Mouse (Mus musculus) limb, embryonic 15.5 days (tissue): Measurements from ENCODE around the gene Rela. TPM values are rescaled to one million over a fixed set of nuclear protein-coding genes. Genes with fewer than 3 reads are reported as not detected.
A peak's percentile ranks its signal among the peaks of the same experiment; 100 is the strongest.

ENCODE experiments used
- ATAC-seq: fragments of 200-750 bp; cut with Nextera tagmentation; 2 replicates; pipeline ENCODE4 v1.8.0; 2017; ENCODE audit warnings: low read depth, moderate TSS enrichment; ENCODE audit not compliant: insufficient number of reproducible peaks, low FRiP score, low TSS enrichment
- H3K27ac ChIP-seq: fragments of 300-500 bp; sonication (generic); 2 replicates; pipeline ENCODE4 v1.5.1; 2015; ENCODE audit warnings: moderate library complexity, mild to moderate bottlenecking, inconsistent platforms
- H3K27me3 ChIP-seq: fragments of 300-500 bp; sonication (generic); 2 replicates; pipeline ENCODE4 v1.6.1; 2015; ENCODE audit warnings: inconsistent platforms
- H3K36me3 ChIP-seq: fragments of 300-500 bp; sonication (generic); 2 replicates; pipeline ENCODE4 v1.6.1; 2015; ENCODE audit warnings: inconsistent platforms
- H3K4me1 ChIP-seq: fragments of 300-500 bp; sonication (generic); 2 replicates; pipeline ENCODE4 v1.6.1; 2015; ENCODE audit warnings: inconsistent platforms
- H3K4me2 ChIP-seq: fragments of 300-500 bp; sonication (generic); 2 replicates; pipeline ENCODE4 v1.6.1; 2015; ENCODE audit warnings: mild to moderate bottlenecking, inconsistent platforms
- H3K4me3 ChIP-seq: fragments of 300-500 bp; sonication (generic); 2 replicates; pipeline ENCODE4 v1.5.1; 2015; ENCODE audit warnings: mild to moderate bottlenecking, inconsistent platforms
- H3K9ac ChIP-seq: fragments of 300-500 bp; sonication (generic); 2 replicates; pipeline ENCODE4 v1.6.1; 2015; ENCODE audit warnings: inconsistent platforms
- H3K9me3 ChIP-seq: fragments of 300-500 bp; sonication (generic); 2 replicates; pipeline ENCODE4 v1.6.1; 2016; ENCODE audit warnings: inconsistent platforms
- WGBS: fragments of 180-500 bp; shearing (Covaris S2); methylation state at CpG from one replicate; pipeline ENCODE4 v1.1.7; 2015; 5-methylcytosine and 5-hydroxymethylcytosine counted together
- microRNA-seq: library from miRNA; unstranded; fragments of <30 nt; microRNA quantifications from one replicate; pipeline ENCODE4, GENCODE M21; 2016
- polyA plus RNA-seq: library from polyadenylated mRNA; unstranded; fragments of >200 nt; fragmentation: Nextera tagmentation; extraction: Ambion mirVana; gene quantifications from 2 replicates; pipeline ENCODE4 v1.2.1, GENCODE M21; 2015

Rela gene
- polyA plus RNA-seq, 1 experiment from 2014 or later, result 57.3 TPM

GRCm38 (mm10) chr19:5692913-5693396, 55.7 kb downstream of the Rela start:
- peaks cover 60% of the 10 kb centered on the region for H3K36me3 ChIP-seq
- H3K9me3 ChIP-seq, result no peaks in the 10 kb centered on the region
- 69% methylated on average over 10 of the region's 10 CpGs for WGBS
- ATAC-seq, result no peak
- H3K27me3 ChIP-seq, result no peaks in the 10 kb centered on the region
- peak overlapping the region; percentile 31; the same call in 1 of the 2 replicates for H3K9ac ChIP-seq
- peak overlapping the region; percentile 88 for H3K4me3 ChIP-seq
- peak overlapping the region; percentile 65; the same call in 1 of the 2 replicates for H3K27ac ChIP-seq
- peak overlapping the region; percentile 100 for H3K4me2 ChIP-seq
- H3K4me1 ChIP-seq, result peaks cover 49% of the 10 kb centered on the region

DNA sequence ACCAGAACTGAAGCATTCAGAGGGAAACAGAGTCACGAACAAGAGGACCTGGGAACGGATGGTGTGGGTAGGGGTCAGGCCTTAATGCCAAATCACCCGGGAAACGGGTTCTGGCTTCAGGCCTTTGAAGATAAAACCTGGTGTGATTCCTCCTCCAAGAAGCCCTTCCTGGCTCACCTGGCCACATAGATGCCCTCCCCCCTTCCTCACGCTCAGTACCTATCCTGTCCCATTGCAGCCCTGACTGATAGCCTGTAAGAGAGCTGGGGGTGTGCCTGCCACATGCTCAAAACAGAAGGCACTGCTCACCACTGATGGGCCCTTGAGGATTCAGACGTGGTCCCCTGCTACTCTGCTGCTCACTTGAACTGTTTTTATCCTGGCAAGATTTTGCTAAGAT, 56.5 kb downstream of the Rela start:
- H3K4me3 ChIP-seq, result 0 out of 2 replicates have a peak overlapping the region, but pooled peaks have one; percentile 88
- H3K9me3 ChIP-seq, result no peaks in the 10 kb centered on the region
- ATAC-seq, result no peak
- no peak overlapping the region for H3K9ac ChIP-seq
- H3K27me3 ChIP-seq, result no peaks in the 10 kb centered on the region
- no peak overlapping the region for H3K4me2 ChIP-seq
- 86% methylated on average over 6 of the region's 6 CpGs for WGBS
- peaks cover 68% of the 10 kb centered on the region for H3K36me3 ChIP-seq
- no peak overlapping the region for H3K27ac ChIP-seq
- H3K4me1 ChIP-seq, result peaks cover 48% of the 10 kb centered on the region

DNA sequence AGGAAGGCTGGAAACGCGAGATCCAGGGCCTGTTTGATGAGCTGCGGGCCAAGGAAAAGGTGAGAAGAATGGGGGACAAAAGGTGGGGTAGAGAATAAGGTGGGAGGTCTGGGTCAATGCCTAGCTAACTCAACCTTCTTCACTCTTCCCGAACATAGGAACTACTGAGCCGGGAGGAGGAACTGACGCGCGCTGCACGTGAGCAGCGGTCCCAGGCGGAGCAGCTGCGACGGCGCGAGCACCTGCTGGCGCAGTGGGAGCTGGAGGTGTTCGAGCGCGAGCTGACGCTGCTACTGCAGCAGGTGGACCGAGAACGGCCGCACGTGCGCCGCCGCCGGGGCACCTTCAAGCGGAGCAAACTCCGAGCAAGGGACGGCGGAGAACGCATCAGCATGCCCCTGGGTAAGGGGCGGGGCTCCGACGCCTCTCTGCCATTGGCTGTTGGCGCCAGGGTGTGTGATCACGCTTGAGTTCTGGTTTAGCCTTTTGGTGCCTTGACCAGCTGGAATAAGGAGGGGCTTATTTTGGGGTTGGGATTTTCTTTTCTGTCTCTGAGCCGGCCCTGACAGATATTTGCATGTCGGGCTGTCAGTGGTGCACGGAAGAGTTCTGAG, 58.7 kb downstream of the Rela start:
- H3K9me3 ChIP-seq, result no peaks in the 10 kb centered on the region
- no peak overlapping the region for H3K4me3 ChIP-seq
- H3K9ac ChIP-seq, result no peak overlapping the region
- WGBS, result 20% methylated on average over 41 of the region's 41 CpGs
- peaks cover 89% of the 10 kb centered on the region for H3K36me3 ChIP-seq
- peaks cover 37% of the 10 kb centered on the region for H3K4me1 ChIP-seq
- no peaks in the 10 kb centered on the region for H3K27me3 ChIP-seq
- no peak overlapping the region for H3K27ac ChIP-seq
- ATAC-seq, result no peak
- H3K4me2 ChIP-seq, result 0 out of 2 replicates have a peak overlapping the region, but pooled peaks have one; percentile 15

Small RNA genes lying within 50 kb of the gene (microRNA-seq; reads per million reads assigned to microRNA genes)
- gene Mir6987, result not detected

Other genes starting within 250 kb of the Rela start
- gene Sart1, start 248.8 kb upstream of the Rela start, polyA plus RNA-seq, result 67.0 and 72.1 TPM in 2 replicates
- gene Tsga10ip, start 235.0 kb upstream of the Rela start, polyA plus RNA-seq, result 0.42 TPM in 1 of 2 replicates, not detected in the other
- 254 and 257 TPM in 2 replicates for gene Drap1, start 212.5 kb upstream of the Rela start, polyA plus RNA-seq
- 68.6 and 69.9 TPM in 2 replicates for gene AI837181, start 212.3 kb upstream of the Rela start, polyA plus RNA-seq
- gene Fosl1, start 189.9 kb upstream of the Rela start, polyA plus RNA-seq, result not detected in 2 replicates
- 6.6 and 6.9 TPM in 2 replicates for gene Ccdc85b, start 179.6 kb upstream of the Rela start, polyA plus RNA-seq
- 99.3 and 105 TPM in 2 replicates for gene Fibp, start 176.9 kb upstream of the Rela start, polyA plus RNA-seq
- 0.82 and 1.7 TPM in 2 replicates for gene Ctsw, start 169.0 kb upstream of the Rela start, polyA plus RNA-seq
- 221 and 223 TPM in 2 replicates for gene Efemp2, start 163.5 kb upstream of the Rela start, polyA plus RNA-seq
- gene Mus81, start 149.1 kb upstream of the Rela start, polyA plus RNA-seq, result 35.5 and 36.6 TPM in 2 replicates
- 2,209 and 2,356 TPM in 2 replicates for gene Cfl1, start 147.0 kb upstream of the Rela start, polyA plus RNA-seq
- not detected in 2 replicates for gene 1700020D05Rik, start 133.7 kb upstream of the Rela start, polyA plus RNA-seq
- gene Snx32, start 126.9 kb upstream of the Rela start, polyA plus RNA-seq, result 9.4 and 10.3 TPM in 2 replicates
- gene Ovol1, start 76.8 kb upstream of the Rela start, polyA plus RNA-seq, result 30.1 and 30.3 TPM in 2 replicates
- 4.3 and 4.4 TPM in 2 replicates for gene Ap5b1, start 69.5 kb upstream of the Rela start, polyA plus RNA-seq
- 115 and 116 TPM in 2 replicates for gene Rnaseh2c, start 35.6 kb upstream of the Rela start, polyA plus RNA-seq
- gene Kat5, start 27.2 kb upstream of the Rela start, polyA plus RNA-seq, result 43.3 and 48.7 TPM in 2 replicates
- gene Sipa1, start 26.2 kb downstream of the Rela start, polyA plus RNA-seq, result 31.1 and 31.2 TPM in 2 replicates
- 22.7 and 24.9 TPM in 2 replicates for gene Map3k11, start 51.3 kb downstream of the Rela start, polyA plus RNA-seq
- gene Pcnx3, start 51.4 kb downstream of the Rela start, polyA plus RNA-seq, result 18.5 and 20.9 TPM in 2 replicates
- 3.1 and 4.4 TPM in 2 replicates for gene Kcnk7, start 66.9 kb downstream of the Rela start, polyA plus RNA-seq
- 28.9 and 48.5 TPM in 2 replicates for gene Ehbp1l1, start 88.8 kb downstream of the Rela start, polyA plus RNA-seq
- 101 and 107 TPM in 2 replicates for gene Fam89b, start 92.2 kb downstream of the Rela start, polyA plus RNA-seq
- 59.4 and 64.3 TPM in 2 replicates for gene Ltbp3, start 103.4 kb downstream of the Rela start, polyA plus RNA-seq
- 81.6 and 85.1 TPM in 2 replicates for gene Scyl1, start 133.9 kb downstream of the Rela start, polyA plus RNA-seq
- 28.4 and 31.3 TPM in 2 replicates for gene Frmd8, start 237.8 kb downstream of the Rela start, polyA plus RNA-seq
- 3.4 and 5.2 TPM in 2 replicates for gene Slc25a45, start 240.3 kb downstream of the Rela start, polyA plus RNA-seq